Mouse (Mus musculus) liver, adult 2 months (tissue): ENCODE results near the gene 2010003K11Rik.

Experiments used
- CTCF ChIP-seq: fragments of 200-500 bp; IDR thresholded peaks from 2 replicates; pipeline ENCODE4 v1.5.1; 2011; ENCODE audit warnings: low read depth, low read length, control low read depth
- POLR2A ChIP-seq: fragments of 200-500 bp; IDR thresholded peaks from 2 replicates; pipeline ENCODE4 v1.6.1; 2011; ENCODE audit warnings: low read length, control low read depth; ENCODE audit not compliant: insufficient read depth; ENCODE audit errors: extremely low read depth

- TF ChIP-seq POLR2A: no peak
- TF ChIP-seq CTCF: no peak
These were observed 18.3 kb downstream of the 2010003K11Rik start for GRCm38 (mm10) chr19:4480041-4480440.
